Mouse (Mus musculus): ENCODE data around the gene Tbc1d7. TPM values are rescaled to one million over a fixed set of nuclear protein-coding genes. Genes with fewer than 3 reads are reported as not detected.
A peak's percentile ranks its signal among the peaks of the same experiment; 100 is the strongest.

Gene Tbc1d7
- polyA plus RNA-seq, 1 experiment from 2014 or later, result 28.9 TPM

DNA sequence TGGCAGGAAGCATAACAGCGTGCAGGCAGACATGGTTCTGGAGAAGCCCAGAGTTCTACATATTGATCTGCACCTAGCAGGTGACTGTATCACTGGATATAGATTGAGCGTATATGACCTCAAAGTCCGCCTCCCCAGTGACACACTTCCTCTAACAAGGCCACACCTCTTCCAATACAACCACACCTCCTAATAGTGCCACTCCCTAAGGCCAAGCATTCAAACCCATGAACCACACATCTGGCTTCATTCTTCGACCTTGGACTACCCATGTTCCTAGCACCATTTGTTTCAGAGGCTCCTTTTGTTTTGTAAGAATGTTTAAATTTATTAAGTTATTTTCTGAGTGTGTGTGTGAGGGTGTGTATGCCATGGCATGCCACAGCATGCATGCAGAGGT lies 16.4 kb upstream of the Tbc1d7 start:
- 91% methylated on average over 4 of the region's 4 CpGs for WGBS
- DNase-seq (ENCODE audit: low spot score) (no peak), ATAC-seq (replicated peaks; ENCODE audit: low FRiP score) (no peak)
- Histone ChIP-seq H3K9me3 (ENCODE audit: control insufficient read depth, low read length) (no peaks in the 10 kb centered on the region), H3K4me2 (no peak overlapping the region), H3K4me1 (replicated peaks; ENCODE audit: control insufficient read depth, insufficient read depth, low read length) (peaks cover 16% of the 10 kb centered on the region), H3K9ac (ENCODE audit: low read depth, low read length) (no peak overlapping the region), H3K27ac (ENCODE audit: low read depth, low read length) (no peak overlapping the region), H3K36me3 (ENCODE audit: control insufficient read depth, insufficient read depth, low read length) (no peaks in the 10 kb centered on the region), H3K27me3 (replicated peaks; ENCODE audit: control insufficient read depth, insufficient read depth, low read length) (peaks cover 10% of the 10 kb centered on the region), H3K4me3 (ENCODE audit: low read depth, low read length) (no peak overlapping the region)

DNA sequence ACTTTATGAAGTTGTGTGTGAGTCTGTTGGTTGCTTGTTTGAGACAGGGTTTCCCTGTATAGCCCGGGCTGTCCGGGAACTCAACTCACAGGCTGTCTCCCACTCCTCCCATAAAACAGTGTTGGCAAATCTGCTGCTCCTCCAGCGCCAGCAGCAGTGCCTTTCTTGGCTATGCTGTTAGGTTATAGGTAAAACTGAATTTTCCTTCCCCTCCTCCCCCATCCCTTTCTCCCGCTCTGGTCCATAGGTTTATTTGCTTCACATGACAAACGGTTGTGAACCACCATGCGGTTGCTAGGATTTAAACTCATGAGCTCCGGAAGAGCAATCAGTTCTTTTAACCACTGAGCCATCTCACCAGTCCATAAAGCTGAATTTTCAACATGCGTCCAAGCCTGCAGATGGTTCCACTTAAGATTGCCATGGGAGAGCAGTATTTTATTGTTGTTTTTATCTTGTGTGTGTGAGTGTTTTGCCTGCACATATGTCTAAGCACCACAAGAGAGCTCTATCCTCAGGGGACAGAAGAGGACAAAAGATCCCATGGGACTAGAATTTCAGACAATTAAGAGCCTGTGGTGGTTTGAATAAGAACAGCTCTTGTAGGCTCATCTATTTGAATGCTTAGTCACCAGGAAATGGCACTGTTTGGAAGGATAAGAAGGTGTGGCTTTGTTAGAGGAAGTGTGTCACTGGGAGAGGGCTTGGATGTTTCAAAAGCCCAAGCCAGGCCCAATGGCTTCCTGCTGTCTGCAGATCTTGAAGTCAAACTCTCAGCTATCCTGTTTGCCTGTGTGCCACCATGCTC lies 12.2 kb upstream of the Tbc1d7 start:
- H3K4me1 ChIP-seq (replicated peaks; ENCODE audit: control insufficient read depth, insufficient read depth, low read length), result peaks cover 6% of the 10 kb centered on the region
- no peak overlapping the region for H3K9ac ChIP-seq (ENCODE audit: low read depth, low read length)
- H3K4me2 ChIP-seq, result peak overlapping the region; percentile 59
- H3K27ac ChIP-seq (ENCODE audit: low read depth, low read length), result no peak overlapping the region
- H3K9me3 ChIP-seq (ENCODE audit: control insufficient read depth, low read length), result no peaks in the 10 kb centered on the region
- no peak for DNase-seq (ENCODE audit: low spot score)
- H3K27me3 ChIP-seq (replicated peaks; ENCODE audit: control insufficient read depth, insufficient read depth, low read length), result peaks cover 3% of the 10 kb centered on the region; the same call in 1 of the 2 replicates
- H3K36me3 ChIP-seq (ENCODE audit: control insufficient read depth, insufficient read depth, low read length), result no peaks in the 10 kb centered on the region
- no peak for ATAC-seq (replicated peaks; ENCODE audit: low FRiP score)
- 64% methylated on average over 8 of the region's 8 CpGs for WGBS
- peak overlapping the region; percentile 27; the same call in 1 of the 2 replicates for H3K4me3 ChIP-seq (ENCODE audit: low read depth, low read length)

DNA sequence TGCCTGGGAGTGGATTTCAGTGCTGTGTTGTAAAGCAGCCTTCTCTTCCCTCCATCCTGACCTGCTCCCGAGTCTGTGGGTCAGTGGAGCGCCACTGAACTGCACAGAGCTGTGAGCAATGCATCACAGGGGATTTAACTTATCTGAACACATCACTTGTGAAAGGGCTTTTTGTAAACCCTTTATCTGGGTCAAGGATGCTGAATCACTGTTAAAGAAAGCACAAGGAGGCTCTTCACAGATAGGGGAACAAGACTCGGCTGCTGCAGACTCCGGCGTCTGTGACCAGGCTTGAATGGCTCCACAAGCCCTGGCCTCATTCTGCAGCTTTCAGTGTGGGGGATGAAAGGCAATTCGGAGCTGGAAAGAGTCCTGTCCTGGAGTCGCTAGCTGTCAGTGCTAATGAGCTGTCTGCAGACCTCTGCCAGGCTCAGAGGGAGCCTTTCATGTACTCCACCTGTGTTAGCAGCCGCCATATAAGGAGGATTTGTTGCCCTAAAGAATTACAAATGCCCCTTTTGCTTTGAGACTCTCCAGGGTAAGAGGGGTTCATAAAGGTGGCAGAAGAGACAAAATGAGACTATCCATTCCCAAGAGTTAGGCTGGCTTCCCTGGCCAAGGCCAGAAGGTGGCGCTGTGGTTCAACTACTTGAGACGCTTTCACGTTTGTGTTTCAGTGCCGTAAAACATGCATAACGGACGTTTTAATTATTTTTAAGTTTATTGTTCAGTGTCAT lies 11.3 kb upstream of the Tbc1d7 start:
- H3K9ac ChIP-seq (ENCODE audit: low read depth, low read length), result no peak overlapping the region
- peak overlapping the region; percentile 59 for H3K4me2 ChIP-seq
- no peaks in the 10 kb centered on the region for H3K36me3 ChIP-seq (ENCODE audit: control insufficient read depth, insufficient read depth, low read length)
- peak overlapping the region; percentile 27; the same call in 1 of the 2 replicates for H3K4me3 ChIP-seq (ENCODE audit: low read depth, low read length)
- no peaks in the 10 kb centered on the region for H3K9me3 ChIP-seq (ENCODE audit: control insufficient read depth, low read length)
- ATAC-seq (replicated peaks; ENCODE audit: low FRiP score) (no peak), DNase-seq (ENCODE audit: low spot score) (peak; percentile 73)
- 16% methylated on average over 14 of the region's 14 CpGs for WGBS
- H3K4me1 ChIP-seq (replicated peaks; ENCODE audit: control insufficient read depth, insufficient read depth, low read length), result peaks cover 6% of the 10 kb centered on the region
- H3K27me3 ChIP-seq (replicated peaks; ENCODE audit: control insufficient read depth, insufficient read depth, low read length), result peaks cover 3% of the 10 kb centered on the region; the same call in 1 of the 2 replicates
- H3K27ac ChIP-seq (ENCODE audit: low read depth, low read length), result no peak overlapping the region

DNA sequence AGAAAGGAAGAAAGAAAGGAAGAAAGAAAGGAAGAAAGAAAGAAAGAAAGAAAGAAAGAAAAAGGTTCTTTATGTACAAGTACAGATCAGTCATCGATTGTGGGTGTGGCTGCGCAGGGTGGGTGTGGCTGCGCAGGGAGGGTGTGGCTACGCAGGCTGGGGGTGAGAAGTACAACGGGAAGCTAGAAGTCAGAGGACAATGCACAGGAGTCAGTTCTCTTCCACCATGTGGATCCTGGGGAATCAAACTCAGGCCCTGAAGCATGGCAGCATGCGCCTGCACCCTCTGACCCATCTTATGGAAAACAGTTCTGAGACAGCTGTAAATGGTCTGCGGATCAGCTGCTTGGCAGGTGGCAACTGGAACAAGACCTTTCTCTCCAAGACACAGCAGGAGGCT lies 9.8 kb upstream of the Tbc1d7 start:
- Histone ChIP-seq H3K4me1 (replicated peaks; ENCODE audit: control insufficient read depth, insufficient read depth, low read length) (peaks cover 6% of the 10 kb centered on the region), H3K27me3 (replicated peaks; ENCODE audit: control insufficient read depth, insufficient read depth, low read length) (peaks cover 3% of the 10 kb centered on the region; the same call in 1 of the 2 replicates), H3K9ac (ENCODE audit: low read depth, low read length) (no peak overlapping the region), H3K27ac (ENCODE audit: low read depth, low read length) (no peak overlapping the region), H3K9me3 (ENCODE audit: control insufficient read depth, low read length) (no peaks in the 10 kb centered on the region), H3K4me3 (ENCODE audit: low read depth, low read length) (no peak overlapping the region), H3K36me3 (ENCODE audit: control insufficient read depth, insufficient read depth, low read length) (no peaks in the 10 kb centered on the region), H3K4me2 (no peak overlapping the region; the same call in 1 of the 2 replicates)
- WGBS, result 47% methylated on average over 7 of the region's 7 CpGs
- no peak for DNase-seq (ENCODE audit: low spot score)
- peak; percentile 67 for ATAC-seq (replicated peaks; ENCODE audit: low FRiP score)

DNA sequence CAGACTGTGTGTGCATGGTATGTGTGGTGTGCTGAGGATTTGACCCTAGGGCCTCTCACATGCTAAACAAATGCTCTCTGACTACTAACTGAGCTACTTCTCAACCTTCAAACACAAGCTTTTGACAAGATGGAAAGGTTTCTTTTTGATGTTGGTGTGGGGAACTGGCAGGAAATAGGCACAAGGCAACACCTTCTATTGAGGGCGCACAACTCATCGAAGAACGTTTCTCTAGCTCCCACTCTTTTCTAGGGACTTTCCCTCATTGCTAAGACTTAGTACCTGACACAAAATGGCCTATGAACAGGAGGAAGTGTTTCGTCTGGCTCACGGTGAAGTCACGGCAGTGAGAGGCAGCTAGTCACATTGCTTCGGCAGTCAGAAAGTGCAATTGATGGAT lies 6.0 kb upstream of the Tbc1d7 start:
- Histone ChIP-seq H3K4me1 (replicated peaks; ENCODE audit: control insufficient read depth, insufficient read depth, low read length) (peaks cover 1% of the 10 kb centered on the region), H3K9ac (ENCODE audit: low read depth, low read length) (no peak overlapping the region), H3K9me3 (ENCODE audit: control insufficient read depth, low read length) (no peaks in the 10 kb centered on the region), H3K27ac (ENCODE audit: low read depth, low read length) (no peak overlapping the region), H3K36me3 (ENCODE audit: control insufficient read depth, insufficient read depth, low read length) (no peaks in the 10 kb centered on the region), H3K4me2 (no peak overlapping the region), H3K27me3 (replicated peaks; ENCODE audit: control insufficient read depth, insufficient read depth, low read length) (peaks cover 3% of the 10 kb centered on the region; the same call in 1 of the 2 replicates), H3K4me3 (ENCODE audit: low read depth, low read length) (no peak overlapping the region)
- DNase-seq (ENCODE audit: low spot score) (no peak), ATAC-seq (replicated peaks; ENCODE audit: low FRiP score) (no peak)
- 80% methylated on average over 7 of the region's 7 CpGs for WGBS

DNA sequence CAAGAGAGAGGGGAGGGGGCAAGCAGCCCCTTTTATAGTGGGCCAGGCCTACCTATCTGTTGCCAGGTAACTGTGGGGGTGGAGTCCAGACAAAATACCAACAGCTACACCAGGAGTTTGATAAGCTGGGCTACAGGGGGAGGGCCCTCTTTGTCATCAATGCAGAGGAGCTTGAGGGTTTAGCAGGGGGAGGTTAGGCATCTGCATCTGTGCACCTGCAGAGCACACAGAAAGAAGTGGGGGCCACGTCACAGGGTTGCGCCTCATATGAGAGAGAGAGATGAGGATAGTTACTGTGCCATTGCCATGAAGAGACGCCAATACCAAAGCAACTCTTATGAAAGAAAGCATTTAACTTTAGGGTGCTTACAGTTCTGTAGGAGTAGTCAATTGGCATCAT lies 5.4 kb upstream of the Tbc1d7 start:
- Histone ChIP-seq H3K27ac (ENCODE audit: low read depth, low read length) (no peak overlapping the region), H3K4me1 (replicated peaks; ENCODE audit: control insufficient read depth, insufficient read depth, low read length) (peaks cover 7% of the 10 kb centered on the region; the same call in 1 of the 2 replicates), H3K36me3 (ENCODE audit: control insufficient read depth, insufficient read depth, low read length) (no peaks in the 10 kb centered on the region), H3K4me2 (no peak overlapping the region), H3K4me3 (ENCODE audit: low read depth, low read length) (no peak overlapping the region), H3K9ac (ENCODE audit: low read depth, low read length) (no peak overlapping the region), H3K9me3 (ENCODE audit: control insufficient read depth, low read length) (no peaks in the 10 kb centered on the region), H3K27me3 (replicated peaks; ENCODE audit: control insufficient read depth, insufficient read depth, low read length) (0 out of 2 replicates have a peak, but pooled peaks cover 2% of the 10 kb centered on the region)
- WGBS, result 88% methylated on average over 3 of the region's 3 CpGs
- ATAC-seq (replicated peaks; ENCODE audit: low FRiP score), result no peak
- no peak for DNase-seq (ENCODE audit: low spot score)

DNA sequence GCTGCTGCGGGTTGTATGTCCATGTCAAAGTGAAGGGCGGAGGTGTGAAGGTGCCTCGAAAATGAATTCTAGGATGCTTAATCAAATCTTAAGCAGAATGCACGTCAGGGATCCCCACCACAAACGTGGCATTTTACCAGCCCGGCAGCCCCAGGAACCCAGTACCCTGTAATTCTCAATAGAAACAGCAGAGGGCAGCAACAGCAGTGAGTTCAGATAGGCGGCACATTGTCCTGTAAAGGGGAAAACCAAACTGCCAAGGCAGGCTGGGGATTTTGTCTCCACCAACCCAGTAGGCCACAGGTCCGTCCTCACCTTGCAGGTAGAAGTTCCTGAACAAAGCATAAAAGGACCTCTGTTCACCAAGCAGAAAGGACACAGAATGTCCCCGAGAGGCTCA lies 2.0 kb upstream of the Tbc1d7 start:
- Histone ChIP-seq H3K27ac (ENCODE audit: low read depth, low read length) (no peak overlapping the region), H3K4me3 (ENCODE audit: low read depth, low read length) (no peak overlapping the region), H3K9me3 (ENCODE audit: control insufficient read depth, low read length) (no peaks in the 10 kb centered on the region), H3K36me3 (ENCODE audit: control insufficient read depth, insufficient read depth, low read length) (no peaks in the 10 kb centered on the region), H3K4me1 (replicated peaks; ENCODE audit: control insufficient read depth, insufficient read depth, low read length) (peaks cover 7% of the 10 kb centered on the region; the same call in 1 of the 2 replicates), H3K9ac (ENCODE audit: low read depth, low read length) (no peak overlapping the region), H3K4me2 (peak overlapping the region; percentile 31; the same call in 1 of the 2 replicates), H3K27me3 (replicated peaks; ENCODE audit: control insufficient read depth, insufficient read depth, low read length) (no peaks in the 10 kb centered on the region)
- WGBS, result 13% methylated on average over 9 of the region's 9 CpGs
- ATAC-seq (replicated peaks; ENCODE audit: low FRiP score) (no peak), DNase-seq (ENCODE audit: low spot score) (peak; percentile 72)

DNA sequence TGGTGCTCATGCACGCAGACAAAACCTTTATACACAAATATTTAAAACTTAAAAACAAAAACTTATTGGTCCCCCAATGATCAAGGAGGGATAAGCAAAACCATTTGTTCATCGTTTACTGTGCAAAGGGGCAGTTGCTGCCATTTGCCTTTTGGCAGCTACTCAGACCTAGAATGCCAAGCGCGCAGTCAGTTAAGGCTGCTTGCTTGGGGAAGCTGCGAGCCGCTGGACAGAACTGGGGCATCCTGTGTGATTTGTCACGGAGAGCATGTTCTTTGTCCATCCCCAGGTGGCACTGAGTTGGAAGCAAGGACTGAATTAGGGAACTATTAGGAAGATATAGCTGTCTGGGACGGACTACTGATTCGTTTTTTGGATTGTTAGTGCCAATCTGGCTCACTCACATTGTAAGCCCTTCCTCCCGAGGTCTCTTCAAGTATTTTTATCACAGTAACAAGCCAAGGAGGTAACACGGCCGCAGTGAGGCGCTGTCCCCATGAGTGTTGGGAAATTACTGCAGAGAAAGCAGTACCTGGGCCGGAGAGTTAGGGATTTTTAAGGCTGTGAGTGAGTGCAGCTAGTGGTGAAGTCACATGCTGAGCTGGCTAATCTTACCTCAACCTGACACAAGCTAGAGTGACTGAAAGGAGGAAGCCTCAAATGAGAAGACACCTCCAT lies 874 bp upstream of the Tbc1d7 start:
- no peak overlapping the region for H3K27ac ChIP-seq (ENCODE audit: low read depth, low read length)
- no peaks in the 10 kb centered on the region for H3K36me3 ChIP-seq (ENCODE audit: control insufficient read depth, insufficient read depth, low read length)
- H3K4me3 ChIP-seq (ENCODE audit: low read depth, low read length), result peak overlapping the region; percentile 68
- no peaks in the 10 kb centered on the region for H3K27me3 ChIP-seq (replicated peaks; ENCODE audit: control insufficient read depth, insufficient read depth, low read length)
- H3K4me1 ChIP-seq (replicated peaks; ENCODE audit: control insufficient read depth, insufficient read depth, low read length), result peaks cover 7% of the 10 kb centered on the region; the same call in 1 of the 2 replicates
- no peaks in the 10 kb centered on the region for H3K9me3 ChIP-seq (ENCODE audit: control insufficient read depth, low read length)
- WGBS, result 29% methylated on average over 14 of the region's 14 CpGs
- ATAC-seq (replicated peaks; ENCODE audit: low FRiP score), result no peak
- DNase-seq (ENCODE audit: low spot score), result peak; percentile 60
- H3K4me2 ChIP-seq, result peak overlapping the region; percentile 74
- peak overlapping the region; percentile 77; the same call in 1 of the 2 replicates for H3K9ac ChIP-seq (ENCODE audit: low read depth, low read length)
